Mouse (Mus musculus): ENCODE data around the gene Grk6.
A peak's percentile ranks its signal among the peaks of the same experiment; 100 is the strongest.

The Grk6 gene

GRCm38 (mm10) chr13:55465830-55466440 lies 21.1 kb downstream of the Grk6 start:
- DNase-seq = no peak

- DNase-seq = no peak
Measured at GRCm38 (mm10) chr13:55468851-55469560, 24.1 kb downstream of the Grk6 start.

GRCm38 (mm10) chr13:55470372-55470771 lies 25.5 kb downstream of the Grk6 start:
- peak; percentile 89 to 93 for DNase-seq

- DNase-seq = peak; percentile 88 to 89
Measured at GRCm38 (mm10) chr13:55471156-55471818, 26.4 kb downstream of the Grk6 start.

- DNase-seq = no peak
Measured at GRCm38 (mm10) chr13:55471819-55472131, 26.9 kb downstream of the Grk6 start.

GRCm38 (mm10) chr13:55472132-55473022 lies 27.5 kb downstream of the Grk6 start:
- DNase-seq = peak; percentile 77 to 83

GRCm38 (mm10) chr13:55473076-55473831 lies 28.4 kb downstream of the Grk6 start:
- DNase-seq = peak in 1 of 2 experiments; percentile 44

GRCm38 (mm10) chr13:55473961-55474360 lies 29.1 kb downstream of the Grk6 start:
- no peak for DNase-seq

- DNase-seq = peak in 1 of 2 experiments; percentile 51
Measured at GRCm38 (mm10) chr13:55474621-55475069, 29.8 kb downstream of the Grk6 start.

- DNase-seq = no peak
Measured at GRCm38 (mm10) chr13:55475750-55476149, 30.9 kb downstream of the Grk6 start.

- no peak for DNase-seq
Measured at GRCm38 (mm10) chr13:55476256-55476655, 31.4 kb downstream of the Grk6 start.

- no peak for DNase-seq
Measured at GRCm38 (mm10) chr13:55477492-55477891, 32.6 kb downstream of the Grk6 start.

GRCm38 (mm10) chr13:55478036-55478435 lies 33.2 kb downstream of the Grk6 start:
- peak in 1 of 2 experiments; percentile 58 for DNase-seq

- DNase-seq = no peak
Measured at GRCm38 (mm10) chr13:55479008-55479407, 34.1 kb downstream of the Grk6 start.

GRCm38 (mm10) chr13:55479929-55480328 lies 35.1 kb downstream of the Grk6 start:
- no peak for DNase-seq

- no peak for DNase-seq
Measured at GRCm38 (mm10) chr13:55482542-55482941, 37.7 kb downstream of the Grk6 start.

GRCm38 (mm10) chr13:55483071-55483470 lies 38.2 kb downstream of the Grk6 start:
- no peak for DNase-seq

GRCm38 (mm10) chr13:55483593-55483992 lies 38.7 kb downstream of the Grk6 start:
- DNase-seq = peak; percentile 32 to 42

GRCm38 (mm10) chr13:55484520-55485088 lies 39.7 kb downstream of the Grk6 start:
- DNase-seq = no peak

GRCm38 (mm10) chr13:55486029-55486794 lies 41.3 kb downstream of the Grk6 start:
- DNase-seq = peak in 1 of 2 experiments; percentile 47
